Mouse (Mus musculus) liver, postnatal 0 days (tissue): ENCODE measurements around the gene Tmprss4.

ENCODE experiments used
- CTCF ChIP-seq: sonication (generic); IDR thresholded peaks from 2 replicates; pipeline ENCODE4 v1.5.1; 2016; ENCODE audit warnings: antibody characterized with exemption, low read depth
- EP300 ChIP-seq: IDR thresholded peaks from 2 replicates; pipeline ENCODE4 v1.6.1; 2016; ENCODE audit warnings: antibody characterized with exemption, low read depth, mild to moderate bottlenecking

GRCm38 (mm10) chr9:45183266-45183665 is 20.6 kb downstream of the Tmprss4 start:
- no peak for TF ChIP-seq EP300
- TF ChIP-seq CTCF: no peak
